Mouse (Mus musculus): Measurements from ENCODE around the gene Olfm3.

GRCm38 (mm10) chr3:114971183-114971582 is 67.3 kb downstream of the Olfm3 start:
- TF ChIP-seq CTCF (IDR thresholded peaks at IDR 0.05; ENCODE audit: insufficient read depth, low read length): no peak
- no peak for TF ChIP-seq POLR2A (IDR thresholded peaks at IDR 0.05; ENCODE audit: borderline replicate concordance, extremely low read depth, low read depth, low read length)
